Mouse (Mus musculus) myocyte (in vitro differentiated cells): ENCODE measurements at regions not wholly inside any gene's neighbourhood (a gene's known extent, or its start where the extent isn't known, plus 50 kb on each side); places are given as distances from the start of the nearest gene placed in this dataset.

Source experiments
- POLR2A ChIP-seq: IDR thresholded peaks from one replicate; pipeline ENCODE4 v1.6.1; 2011; ENCODE audit warnings: low read depth, mild to moderate bottlenecking, control low read depth, moderate library complexity; ENCODE audit not compliant: insufficient read length
- POLR2AphosphoS2 ChIP-seq: IDR thresholded peaks from one replicate; pipeline ENCODE4 v1.6.1; 2011; ENCODE audit warnings: low read depth, control low read depth; ENCODE audit not compliant: insufficient read length
- TCF12 ChIP-seq: IDR thresholded peaks from one replicate; pipeline ENCODE4 v1.6.1; 2011; ENCODE audit warnings: mild to moderate bottlenecking, control low read depth; ENCODE audit not compliant: poor library complexity, insufficient read depth, severe bottlenecking

DNA sequence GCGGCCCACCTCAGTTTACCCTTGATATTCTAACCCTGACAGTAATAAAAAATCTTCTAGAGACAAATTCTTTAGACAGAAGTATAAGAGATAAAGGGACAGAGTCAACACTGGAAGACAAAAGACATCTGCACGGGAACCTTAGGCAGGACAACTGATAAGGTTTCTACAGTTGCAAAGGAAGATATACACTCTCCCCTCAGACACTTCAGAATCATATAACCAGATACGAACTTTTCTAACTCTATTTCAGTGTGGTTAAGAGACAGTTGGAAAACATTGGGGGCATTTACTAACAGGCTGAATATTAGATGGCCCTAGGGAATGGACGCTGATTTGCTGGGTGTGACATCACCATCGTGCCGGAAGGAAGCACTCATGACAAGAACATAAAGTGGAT lies 100.0 kb downstream of the Cyp26b1 start:
- TF ChIP-seq TCF12, result no peak
- no peak for TF ChIP-seq POLR2A
- TF ChIP-seq POLR2AphosphoS2, result no peak
